Mouse (Mus musculus) liver, embryonic 11.5 days (tissue): ENCODE data around the gene Ccdc170. TPM values are rescaled to one million over a fixed set of nuclear protein-coding genes. Genes with fewer than 3 reads are reported as not detected.

Experiments used
- polyA plus RNA-seq: library from polyadenylated mRNA; unstranded; fragments of >200 nt; fragmentation: Nextera tagmentation; extraction: Ambion mirVana; gene quantifications from 2 replicates; pipeline ENCODE4 v1.2.1, GENCODE M21; 2014

The Ccdc170 gene
- polyA plus RNA-seq, 1 experiment from 2014 or later: not detected

Other genes starting within 250 kb of the Ccdc170 start
- 12.0 and 12.1 TPM in 2 replicates for gene Akap12, start 216.1 kb upstream of the Ccdc170 start, polyA plus RNA-seq
- 11.7 and 12.3 TPM in 2 replicates for gene Zbtb2, start 94.4 kb upstream of the Ccdc170 start, polyA plus RNA-seq
- gene Rmnd1, start 50.1 kb upstream of the Ccdc170 start, polyA plus RNA-seq: 56.2 and 60.3 TPM in 2 replicates
- 30.1 and 33.4 TPM in 2 replicates for gene Armt1, start 50.0 kb upstream of the Ccdc170 start, polyA plus RNA-seq
- gene Esr1, start 129.1 kb downstream of the Ccdc170 start, polyA plus RNA-seq: 0.05 and 0.14 TPM in 2 replicates